Mouse (Mus musculus) neural tube, embryonic 14.5 days (tissue): ENCODE data around the gene Upk2. TPM values are rescaled to one million over a fixed set of nuclear protein-coding genes. Genes with fewer than 3 reads are reported as not detected.
A peak's percentile ranks its signal among the peaks of the same experiment; 100 is the strongest.
"Not testable (repeated sequence)": the region's sequence is repeated elsewhere in the genome, so short reads cannot be mapped to it uniquely, and the experiment has no call there.

ENCODE experiments used
- ATAC-seq: fragments of 200-750 bp; cut with Nextera tagmentation; 2 replicates; pipeline ENCODE4 v1.8.0; 2017; ENCODE audit warnings: low read depth, mild to moderate bottlenecking, moderate TSS enrichment, moderate library complexity
- H3K27ac ChIP-seq: fragments of 300-500 bp; sonication (generic); 2 replicates; pipeline ENCODE4 v1.5.1; 2014; ENCODE audit warnings: low read depth, mild to moderate bottlenecking, control low read depth, low read length, moderate library complexity, mixed read lengths
- H3K27me3 ChIP-seq: fragments of 300-500 bp; sonication (generic); 2 replicates; pipeline ENCODE4 v1.6.1; 2014; ENCODE audit warnings: low read length; ENCODE audit not compliant: control insufficient read depth, insufficient read depth
- H3K36me3 ChIP-seq: fragments of 300-500 bp; sonication (generic); 2 replicates; pipeline ENCODE4 v1.6.1; 2014; ENCODE audit warnings: low read length, mixed read lengths; ENCODE audit not compliant: control insufficient read depth, insufficient read depth
- H3K4me1 ChIP-seq: fragments of 300-500 bp; sonication (generic); 2 replicates; pipeline ENCODE4 v1.6.1; 2014; ENCODE audit warnings: low read length; ENCODE audit not compliant: control insufficient read depth, insufficient read depth
- H3K4me2 ChIP-seq: fragments of 300-500 bp; sonication (generic); 2 replicates; pipeline ENCODE4 v1.6.1; 2014; ENCODE audit warnings: mild to moderate bottlenecking, low read depth, low read length, control low read depth
- H3K4me3 ChIP-seq: fragments of 300-500 bp; sonication (generic); 2 replicates; pipeline ENCODE4 v1.5.1; 2014; ENCODE audit warnings: low read depth, low read length, control low read depth, mixed read lengths
- H3K9ac ChIP-seq: fragments of 300-500 bp; sonication (generic); replicated peaks from 2 replicates; pipeline ENCODE4 v1.6.1; 2014; ENCODE audit warnings: low read depth, mild to moderate bottlenecking, control low read depth, low read length, mixed read lengths
- H3K9me3 ChIP-seq: fragments of 300-500 bp; sonication (generic); 2 replicates; pipeline ENCODE4 v1.6.1; 2016; ENCODE audit warnings: low read length; ENCODE audit not compliant: control insufficient read depth
- WGBS: fragments of 180-500 bp; shearing (Covaris S2); extraction: QIAGEN DNeasy Blood & Tissue Kit; methylation state at CpG from one replicate; pipeline ENCODE4 v1.1.7; 2014; 5-methylcytosine and 5-hydroxymethylcytosine counted together
- polyA plus RNA-seq: library from polyadenylated mRNA; unstranded; fragments of >200 nt; fragmentation: Nextera tagmentation; extraction: Ambion mirVana; gene quantifications from 2 replicates; pipeline ENCODE4 v1.2.1, GENCODE M21; 2014

Gene Upk2
- polyA plus RNA-seq, 1 experiment from 2014 or later: not detected

DNA sequence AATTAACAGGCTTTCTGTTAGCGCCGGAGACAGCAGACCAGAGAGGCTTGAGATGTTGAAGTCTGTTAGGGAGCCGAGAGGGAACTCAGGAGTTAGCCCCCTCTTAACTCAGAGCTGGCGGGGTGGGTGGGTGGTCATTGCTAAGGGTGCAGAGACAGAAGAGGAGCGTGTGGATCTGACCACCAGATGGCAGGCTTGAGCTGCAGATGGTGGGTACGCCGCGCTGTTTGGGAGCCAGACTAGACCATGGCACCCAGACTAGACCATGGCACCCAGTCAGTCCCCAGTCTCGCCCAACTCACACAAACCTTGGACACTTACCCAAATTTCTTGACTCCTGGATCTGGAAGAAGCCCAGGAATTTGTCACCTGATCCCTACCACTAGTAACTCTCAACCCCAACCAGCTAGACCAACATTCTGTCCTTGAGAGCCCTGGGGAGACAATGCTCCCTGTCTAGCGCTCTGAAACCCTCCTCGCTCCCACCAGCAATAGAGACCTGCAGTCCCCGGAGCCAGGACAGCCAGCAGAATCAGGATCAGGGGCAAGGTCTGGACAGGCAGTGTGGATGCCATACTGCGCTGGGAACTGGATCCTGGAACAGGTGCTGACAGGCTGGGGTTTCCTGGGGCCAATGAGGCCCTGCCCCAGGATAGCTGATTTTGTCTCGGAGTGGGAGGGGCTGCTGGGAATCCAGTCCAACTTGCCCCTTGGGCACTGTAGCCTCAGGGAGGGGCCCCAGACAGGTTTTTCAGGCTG, 465 bp downstream of the Upk2 start:
- ATAC-seq: peak; percentile 71
- Histone ChIP-seq H3K9me3 (no peaks in the 10 kb centered on the region), H3K27ac (no peak overlapping the region; the same call in 1 of the 2 replicates), H3K36me3 (no peaks in the 10 kb centered on the region), H3K27me3 (no peaks in the 10 kb centered on the region; the same call in 1 of the 2 replicates), H3K9ac (no peak overlapping the region), H3K4me3 (no peak overlapping the region), H3K4me1 (peaks cover 18% of the 10 kb centered on the region), H3K4me2 (no peak overlapping the region)
- 9% methylated on average over 14 of the region's 14 CpGs for WGBS

GRCm38 (mm10) chr9:44450387-44450786, 4.4 kb downstream of the Upk2 start:
- no peaks in the 10 kb centered on the region; the same call in 1 of the 2 replicates for H3K27me3 ChIP-seq
- H3K9ac ChIP-seq: no peak overlapping the region
- H3K4me1 ChIP-seq: 0 out of 2 replicates have a peak, but pooled peaks cover 3% of the 10 kb centered on the region
- H3K9me3 ChIP-seq: no peaks in the 10 kb centered on the region
- no peak overlapping the region for H3K27ac ChIP-seq
- H3K4me2 ChIP-seq: no peak overlapping the region
- H3K4me3 ChIP-seq: no peak overlapping the region
- no peak for ATAC-seq
- H3K36me3 ChIP-seq: no peaks in the 10 kb centered on the region

- not testable (repeated sequence) for ATAC-seq
Measured at GRCm38 (mm10) chr9:44444402-44445025, 10.3 kb downstream of the Upk2 start.

GRCm38 (mm10) chr9:44440961-44441360, 13.8 kb downstream of the Upk2 start, which contains the start of gene Foxr1:
Gene Foxr1 (minus strand): TSS chr9:44441136.
- Histone ChIP-seq H3K36me3 (no peaks in the 10 kb centered on the region), H3K4me2 (no peak within 1 kb of the TSS), H3K9ac (no peak within 1 kb of the TSS), H3K9me3 (no peaks in the 10 kb centered on the region), H3K27ac (no peak within 1 kb of the TSS), H3K4me3 (no peak within 1 kb of the TSS), H3K4me1 (no peaks in the 10 kb centered on the region), H3K27me3 (no peaks in the 10 kb centered on the region)
- ATAC-seq: no peak
- 75% methylated on average over 19 of the region's 19 CpGs for WGBS

More at GRCm38 (mm10) chr9:44444402-44445025, 10.3 kb downstream of the Upk2 start:
- not testable (repeated sequence) for H3K9me3 ChIP-seq, H3K9ac ChIP-seq, H3K27me3 ChIP-seq, H3K4me2 ChIP-seq, H3K27ac ChIP-seq, H3K4me3 ChIP-seq, H3K36me3 ChIP-seq, H3K4me1 ChIP-seq
- WGBS: 84% methylated on average over 7 of the region's 7 CpGs

DNA sequence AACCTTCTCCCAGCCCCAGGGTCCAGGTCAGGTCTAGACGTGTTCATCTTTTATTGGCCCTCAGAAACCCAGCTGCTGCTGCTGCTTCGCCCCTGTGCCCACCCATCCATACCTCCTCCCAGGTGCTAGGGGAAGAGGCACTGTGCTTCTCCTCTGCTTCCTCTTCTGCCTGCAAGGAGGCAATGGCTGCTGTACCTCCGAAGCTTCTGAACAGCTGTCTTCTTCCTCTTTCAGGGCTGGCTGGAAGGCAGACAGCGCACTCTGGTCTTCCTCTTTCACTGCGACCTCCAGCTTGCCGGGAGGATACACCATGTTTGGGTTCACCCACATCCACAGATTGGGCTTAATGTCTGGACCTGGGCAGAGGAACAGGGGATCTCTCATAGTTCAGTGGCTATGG, 19.0 kb downstream of the Upk2 start:
- 88% methylated on average over 6 of the region's 6 CpGs for WGBS
- Histone ChIP-seq H3K36me3 (no peaks in the 10 kb centered on the region), H3K27me3 (no peaks in the 10 kb centered on the region), H3K4me1 (no peaks in the 10 kb centered on the region), H3K27ac (no peak overlapping the region), H3K9ac (no peak overlapping the region), H3K4me2 (no peak overlapping the region), H3K9me3 (no peaks in the 10 kb centered on the region), H3K4me3 (no peak overlapping the region)
- no peak for ATAC-seq

- no peak overlapping the region for H3K27ac ChIP-seq
- WGBS: 56% methylated on average over 5 of the region's 5 CpGs
- no peak overlapping the region for H3K9ac ChIP-seq
- H3K9me3 ChIP-seq: no peaks in the 10 kb centered on the region
- no peaks in the 10 kb centered on the region for H3K4me1 ChIP-seq
- no peak overlapping the region for H3K4me2 ChIP-seq
- H3K4me3 ChIP-seq: no peak overlapping the region
- no peaks in the 10 kb centered on the region for H3K27me3 ChIP-seq
- no peaks in the 10 kb centered on the region for H3K36me3 ChIP-seq
- no peak for ATAC-seq
Measured at GRCm38 (mm10) chr9:44432577-44433185, 22.1 kb downstream of the Upk2 start.

DNA sequence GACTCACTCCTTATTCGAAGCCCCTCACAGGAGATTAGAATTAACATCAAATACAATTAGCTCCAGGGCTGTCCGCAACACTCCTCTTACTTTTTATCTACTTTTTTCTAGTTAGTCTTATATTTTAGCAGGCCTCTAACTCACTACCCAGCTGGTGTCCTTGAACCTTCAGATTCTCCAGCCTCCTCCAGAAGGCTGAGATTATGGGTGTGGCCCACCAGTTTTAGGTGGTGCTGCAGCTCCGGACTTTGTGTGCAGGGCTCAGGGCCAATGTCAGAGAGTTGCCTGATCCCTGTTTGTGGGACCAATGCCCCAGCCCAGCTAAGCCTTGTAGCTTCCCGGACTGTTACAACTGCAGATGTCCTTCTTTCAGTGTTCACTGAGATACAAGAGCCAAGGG, 31.2 kb downstream of the Upk2 start:
- 93% methylated on average over 4 of the region's 4 CpGs for WGBS
- Histone ChIP-seq H3K4me3 (no peak overlapping the region), H3K9me3 (no peaks in the 10 kb centered on the region), H3K36me3 (no peaks in the 10 kb centered on the region), H3K4me2 (no peak overlapping the region), H3K9ac (no peak overlapping the region), H3K27me3 (no peaks in the 10 kb centered on the region), H3K27ac (no peak overlapping the region), H3K4me1 (no peaks in the 10 kb centered on the region)
- no peak for ATAC-seq

DNA sequence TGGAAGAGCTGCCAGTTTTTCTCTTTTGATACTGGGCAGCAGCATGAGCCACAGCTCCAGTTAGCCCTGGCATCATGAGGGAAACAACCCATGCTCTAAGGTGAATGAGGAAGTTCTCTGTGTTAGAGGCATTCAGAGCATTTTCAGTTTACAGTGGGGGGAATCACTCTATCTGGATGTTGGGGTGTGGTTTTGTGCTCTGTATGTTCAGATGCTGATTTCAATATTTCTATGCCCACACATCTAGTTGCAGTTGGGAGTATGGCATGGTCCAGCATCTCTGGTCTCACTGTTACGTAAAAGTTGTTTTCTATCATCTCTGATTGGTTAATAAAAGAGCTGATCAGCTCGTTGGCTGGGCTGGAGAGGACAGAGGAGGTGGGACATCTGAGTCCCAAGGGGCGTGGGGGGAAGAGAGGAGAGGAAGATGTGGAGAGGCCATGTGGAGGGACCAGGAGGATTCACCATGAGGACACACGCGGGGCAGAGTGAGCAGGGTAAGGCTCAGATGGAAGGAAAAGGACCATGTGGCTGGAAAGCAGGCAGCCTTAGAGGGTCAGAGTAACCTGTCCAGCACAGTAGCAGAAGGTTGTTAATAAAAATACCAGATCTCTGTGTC, 34.4 kb downstream of the Upk2 start:
- H3K4me3 ChIP-seq: no peak overlapping the region
- 0 out of 2 replicates have a peak, but pooled peaks cover 5% of the 10 kb centered on the region for H3K4me1 ChIP-seq
- WGBS: 81% methylated on average over 5 of the region's 5 CpGs
- 0 out of 2 replicates have a peak, but pooled peaks cover 3% of the 10 kb centered on the region for H3K36me3 ChIP-seq
- no peak overlapping the region for H3K9ac ChIP-seq
- H3K27ac ChIP-seq: no peak overlapping the region
- ATAC-seq: no peak
- H3K4me2 ChIP-seq: no peak overlapping the region
- no peaks in the 10 kb centered on the region for H3K9me3 ChIP-seq
- H3K27me3 ChIP-seq: no peaks in the 10 kb centered on the region
